Mouse (Mus musculus) adrenal gland, postnatal 25 days (tissue): ENCODE results near the gene Snx11. TPM values are rescaled to one million over a fixed set of nuclear protein-coding genes. Genes with fewer than 3 reads are reported as not detected.

Experiments
- total RNA-seq: library from RNA; stranded (reverse); gene quantifications from 2 replicates; pipeline ENCODE4 v1.2.3, GENCODE M21; 2021

Snx11 gene
- total RNA-seq, 1 experiment from 2014 or later: 32.1 TPM

Other genes starting within 250 kb of the Snx11 start
- gene Cbx1, start 11.6 kb upstream of the Snx11 start, total RNA-seq: 78.9 and 98.0 TPM in 2 replicates
- gene Nfe2l1, start 52.4 kb upstream of the Snx11 start, total RNA-seq: 492 and 601 TPM in 2 replicates
- 58.0 and 59.0 TPM in 2 replicates for gene Copz2, start 72.3 kb upstream of the Snx11 start, total RNA-seq
- gene Cdk5rap3, start 138.9 kb upstream of the Snx11 start, total RNA-seq: 50.1 and 62.8 TPM in 2 replicates
- 0.27 and 0.76 TPM in 2 replicates for gene Prr15l, start 150.5 kb upstream of the Snx11 start, total RNA-seq
- 32.0 and 36.3 TPM in 2 replicates for gene Pnpo, start 166.4 kb upstream of the Snx11 start, total RNA-seq
- 18.2 and 18.8 TPM in 2 replicates for gene Sp2, start 205.4 kb upstream of the Snx11 start, total RNA-seq
- gene Sp6, start 235.8 kb upstream of the Snx11 start, total RNA-seq: 0.33 and 0.39 TPM in 2 replicates